In the genomic region with DNA sequence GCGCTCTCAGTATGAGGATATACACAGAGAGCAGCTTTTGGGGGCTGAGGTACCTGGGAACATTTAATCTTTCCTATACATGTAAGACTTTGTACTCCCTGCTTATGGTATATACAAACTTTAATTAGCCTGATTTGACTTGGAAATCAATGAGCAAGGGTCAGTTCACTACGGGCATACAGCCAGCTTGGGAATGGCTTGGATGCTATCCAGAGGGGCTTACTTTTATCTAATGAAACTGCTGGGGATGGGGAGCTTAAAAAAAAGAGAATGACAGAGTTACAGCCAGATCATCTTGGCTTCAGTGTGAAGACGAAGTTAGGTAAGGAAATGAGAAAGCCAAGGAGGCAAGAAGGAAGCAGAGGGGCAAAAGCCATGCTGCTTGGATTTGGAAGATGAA, we compare ENCODE assay signal across 8 mouse cellular contexts. TPM values are rescaled to one million over a fixed set of nuclear protein-coding genes. Genes with fewer than 3 reads are reported as not detected.
DNase-seq lines count a peak whose midpoint lies in the region; ATAC-seq and TF ChIP-seq lines count a peak whose summit lies in the region.

No protein-coding gene starts in this region.

- H3ac ChIP-seq in myocyte (ENCODE audit: control insufficient read depth, insufficient read length) = no peak overlapping the region

- ATAC-seq in forebrain, embryonic 12.5 days (ENCODE audit: low FRiP score) = no peak
- ATAC-seq in kidney, embryonic 16.5 days (ENCODE audit: low FRiP score, low TSS enrichment) = no peak
- ATAC-seq in megakaryocyte progenitor cell, adult 5-6 weeks (replicated peaks; ENCODE audit: poor library complexity) = no peak

- no peak for TF ChIP-seq POLR2A in myocyte (IDR thresholded peaks at IDR 0.05; ENCODE audit: insufficient read length, low read depth)

- no peak for DNase-seq in left cerebral cortex, adult 2 months (ENCODE audit: extremely low spot score in 1 of 2, low spot score in 2 of 2)
- no peak for DNase-seq in left cerebral cortex, postnatal 25 days (ENCODE audit: low spot score in 2 of 2)
- no peak for DNase-seq in frontal cortex, postnatal 14 days (ENCODE audit: low spot score in 2 of 2)
- DNase-seq in testis, postnatal 14 days (ENCODE audit: low spot score) = no peak

- peak overlapping the region; percentile 62 for H3K4me2 ChIP-seq in forebrain, embryonic 12.5 days
- H3K4me2 ChIP-seq in kidney, embryonic 16.5 days (replicated peaks; ENCODE audit: low read depth, low read length) = peak overlapping the region; percentile 28
- H3K4me2 ChIP-seq in myocyte (ENCODE audit: low read depth) = peak overlapping the region; percentile 98

- WGBS in forebrain, embryonic 12.5 days = 42% methylated on average over 3 of the region's 3 CpGs
- 30% methylated on average over 3 of the region's 3 CpGs for WGBS in kidney, embryonic 16.5 days

- peaks cover 47% of the 10 kb centered on the region for H3K79me2 ChIP-seq in myocyte (ENCODE audit: control insufficient read depth, insufficient read depth)

- no peaks in the 10 kb centered on the region for H3K27me3 ChIP-seq in forebrain, embryonic 12.5 days
- H3K27me3 ChIP-seq in kidney, embryonic 16.5 days (ENCODE audit: insufficient read depth, low read length) = no peaks in the 10 kb centered on the region
- no peaks in the 10 kb centered on the region for H3K27me3 ChIP-seq in myocyte (ENCODE audit: control insufficient read depth, insufficient read depth, insufficient read length)

- H3K9me3 ChIP-seq in forebrain, embryonic 12.5 days = no peaks in the 10 kb centered on the region
- H3K9me3 ChIP-seq in kidney, embryonic 16.5 days (ENCODE audit: low read length) = no peaks in the 10 kb centered on the region

- H3K9ac ChIP-seq in forebrain, embryonic 12.5 days = peak overlapping the region; percentile 33
- 0 out of 2 replicates have a peak overlapping the region, but pooled peaks have one; percentile 0 for H3K9ac ChIP-seq in kidney, embryonic 16.5 days (replicated peaks; ENCODE audit: low read length)

- intact Hi-C loops in left cerebral cortex, adult 2 months (cut with DNase I) = no loop called here
- intact Hi-C loops in left cerebral cortex, postnatal 25 days (cut with DNase I) = no loop called here

- peaks cover 20% of the 10 kb centered on the region for H3K36me3 ChIP-seq in forebrain, embryonic 12.5 days (replicated peaks)
- peaks cover 9% of the 10 kb centered on the region for H3K36me3 ChIP-seq in kidney, embryonic 16.5 days (ENCODE audit: insufficient read depth, low read length)
- H3K36me3 ChIP-seq in myocyte (ENCODE audit: control insufficient read depth, insufficient read depth) = peaks cover 11% of the 10 kb centered on the region

- no peak for TF ChIP-seq CTCF in left cerebral cortex, adult 2 months (IDR thresholded peaks at IDR 0.05)

- peak overlapping the region; percentile 29 for H3K4me3 ChIP-seq in left cerebral cortex, adult 2 months
- peak overlapping the region; percentile 36 for H3K4me3 ChIP-seq in forebrain, embryonic 12.5 days (replicated peaks)
- H3K4me3 ChIP-seq in kidney, embryonic 16.5 days (ENCODE audit: low read length) = peak overlapping the region; percentile 14
- H3K4me3 ChIP-seq in myocyte = peak overlapping the region; percentile 80

- no peak overlapping the region for H3K27ac ChIP-seq in left cerebral cortex, adult 2 months
- no peak overlapping the region for H3K27ac ChIP-seq in forebrain, embryonic 12.5 days
- H3K27ac ChIP-seq in kidney, embryonic 16.5 days (ENCODE audit: low read length) = no peak overlapping the region

- H3K4me1 ChIP-seq in forebrain, embryonic 12.5 days = peaks cover 37% of the 10 kb centered on the region
- H3K4me1 ChIP-seq in kidney, embryonic 16.5 days (ENCODE audit: insufficient read depth, low read length) = peaks cover 30% of the 10 kb centered on the region

TF ChIP-seq in myocyte, 11 proteins besides CTCF, POLR2A, EP300 and RAD21:
- TF ChIP-seq E2F4 (IDR thresholded peaks at IDR 0.05; ENCODE audit: insufficient read depth) (no peak), MYOG (IDR thresholded peaks at IDR 0.05; ENCODE audit: control insufficient read depth in 1 of 3, insufficient read depth in 1 of 3, insufficient read length in 2 of 3, low read depth in 2 of 3) (no peak), CEBPB (IDR thresholded peaks at IDR 0.05; ENCODE audit: insufficient read depth, poor library complexity, severe bottlenecking) (no peak), POLR2AphosphoS2 (IDR thresholded peaks at IDR 0.05; ENCODE audit: insufficient read length, low read depth) (no peak), TCF12 (IDR thresholded peaks at IDR 0.05; ENCODE audit: insufficient read depth, poor library complexity, severe bottlenecking) (no peak), MYOD1 (IDR thresholded peaks at IDR 0.05; ENCODE audit: control insufficient read depth in 1 of 3, insufficient read length in 2 of 3, low read depth in 2 of 3) (no peak), MAX (IDR thresholded peaks at IDR 0.05; ENCODE audit: low read depth) (no peak), USF1 (IDR thresholded peaks at IDR 0.05; ENCODE audit: low read depth) (no peak), TCF3 (IDR thresholded peaks at IDR 0.05; ENCODE audit: insufficient read length, low read depth) (no peak), SRF (IDR thresholded peaks at IDR 0.05; ENCODE audit: control insufficient read depth, insufficient read length, low read depth) (no peak), REST (IDR thresholded peaks at IDR 0.05; ENCODE audit: insufficient read depth, insufficient read length) (no peak)

RNA-seq across cellular contexts. Expression of a gene that starts 2.9 kb away (rescaled TPM):
- 10 to 100 TPM; 26.8 to 27.4 TPM for total RNA-seq in left cerebral cortex, adult 2 months (2021)
- 10 to 100 TPM; 27.5 to 28.3 TPM for total RNA-seq in left cerebral cortex, postnatal 25 days (2021)
- polyA plus RNA-seq in forebrain, embryonic 12.5 days (2016; fragmentation: Nextera tagmentation; extraction: Ambion mirVana) = 26.2 TPM in 2 replicates
- polyA plus RNA-seq in kidney, embryonic 16.5 days (2015; fragmentation: Nextera tagmentation; extraction: Ambion mirVana) = 9.1 and 9.9 TPM in 2 replicates
- 2.0 TPM for polyA plus RNA-seq in myocyte (2012; fragmentation: generic; extraction: Trizol)
- 12.0 and 14.5 TPM in 2 replicates for total RNA-seq in megakaryocyte progenitor cell, adult 5-6 weeks (2015)
- total RNA-seq in megakaryocyte progenitor cell, adult 5-6 weeks (2017) = 18.2 and 18.8 TPM in 2 replicates

RNA-seq across cellular contexts. Expression of a gene that starts 29.6 kb away (rescaled TPM):
- under 1 TPM; 0.48 to 0.51 TPM for total RNA-seq in left cerebral cortex, adult 2 months (2021)
- total RNA-seq in left cerebral cortex, postnatal 25 days (2021) = 1 to 10 TPM in 1 of 2 experiments, under 1 TPM in 1; 0.57 to 1.0 TPM
- polyA plus RNA-seq in forebrain, embryonic 12.5 days (2016; fragmentation: Nextera tagmentation; extraction: Ambion mirVana) = 34.0 and 35.4 TPM in 2 replicates
- polyA plus RNA-seq in kidney, embryonic 16.5 days (2015; fragmentation: Nextera tagmentation; extraction: Ambion mirVana) = 12.4 and 14.2 TPM in 2 replicates
- 2.4 TPM for polyA plus RNA-seq in myocyte (2012; fragmentation: generic; extraction: Trizol)
- total RNA-seq in megakaryocyte progenitor cell, adult 5-6 weeks (2015) = 21.9 and 25.8 TPM in 2 replicates
- 24.4 and 29.7 TPM in 2 replicates for total RNA-seq in megakaryocyte progenitor cell, adult 5-6 weeks (2017)

RNA-seq across cellular contexts. Expression of a gene that starts 48.1 kb away (rescaled TPM):
- 1 to 10 TPM; 1.1 to 1.2 TPM for total RNA-seq in left cerebral cortex, adult 2 months (2021)
- total RNA-seq in left cerebral cortex, postnatal 25 days (2021) = 1 to 10 TPM in 1 of 2 experiments, under 1 TPM in 1; 0.87 to 1.2 TPM
- 2.6 and 3.1 TPM in 2 replicates for polyA plus RNA-seq in forebrain, embryonic 12.5 days (2016; fragmentation: Nextera tagmentation; extraction: Ambion mirVana)
- 0.20 and 0.24 TPM in 2 replicates for polyA plus RNA-seq in kidney, embryonic 16.5 days (2015; fragmentation: Nextera tagmentation; extraction: Ambion mirVana)
- 0.08 TPM for polyA plus RNA-seq in myocyte (2012; fragmentation: generic; extraction: Trizol)
- total RNA-seq in megakaryocyte progenitor cell, adult 5-6 weeks (2015) = not detected in 2 replicates
- total RNA-seq in megakaryocyte progenitor cell, adult 5-6 weeks (2017) = not detected in 2 replicates

Comparison
In these comparisons a context has a peak if more than half of its experiments do, and no peak if none do; other contexts are left out.
1. H3K4me3 ChIP-seq: peak in every context shown above with its lines; median percentile 80 in myocyte; 36 in forebrain, embryonic 12.5 days; 29 in left cerebral cortex, adult 2 months; 14 in kidney, embryonic 16.5 days.
2. H3K4me2 ChIP-seq: peak in every context shown above with its lines; median percentile 98 in myocyte; 62 in forebrain, embryonic 12.5 days; 28 in kidney, embryonic 16.5 days.
3. RNA of a gene that starts 29.6 kb away (total RNA-seq): 21.9 to 29.7 TPM in megakaryocyte progenitor cell, adult 5-6 weeks; 0.57 to 1.0 TPM in left cerebral cortex, postnatal 25 days and 0.48 to 0.51 TPM in left cerebral cortex, adult 2 months; every median in the first group is over 10 times any median in the second.